Comparison of ENCODE assay signal across 35 mouse cellular contexts in genomic region chr6:49491526-49491925, GRCm38 (mm10).
"Had no signal": no experiment of that assay in that cellular context is flagged by ENCODE, and none has a peak within 500 bp of the region (broad histone marks: within the 10 kb centered on the region; RNA-seq: fewer than 3 reads in every experiment).

No protein-coding gene starts in this region.

- H3K9me3 ChIP-seq: heart, embryonic 10.5 days; heart, embryonic 15.5 days; hindbrain, embryonic 12.5 days; hindbrain, embryonic 15.5 days; intestine, embryonic 15.5 days; kidney, embryonic 15.5 days had no signal

- H3K4me2 ChIP-seq: heart, embryonic 12.5 days; heart, embryonic 13.5 days; heart, embryonic 15.5 days; hindbrain, embryonic 12.5 days; hindbrain, embryonic 13.5 days; hindbrain, embryonic 14.5 days; hindbrain, embryonic 15.5 days; intestine, embryonic 15.5 days; kidney, embryonic 15.5 days had no signal

- ATAC-seq: hindbrain, embryonic 16.5 days; hindbrain, postnatal 0 days; inflammation-experienced regulatory T-cells, adult 6 months; intestine, embryonic 15.5 days; intestine, embryonic 16.5 days; intestine, postnatal 0 days had no signal

- H3K4me1 ChIP-seq: heart, embryonic 10.5 days; heart, embryonic 12.5 days; heart, embryonic 13.5 days; heart, embryonic 15.5 days; hindbrain, embryonic 10.5 days; hindbrain, embryonic 12.5 days; hindbrain, embryonic 13.5 days; hindbrain, embryonic 15.5 days; intestine, embryonic 15.5 days; kidney, embryonic 15.5 days had no signal

- H3K27ac ChIP-seq: heart, adult 2 months; heart, embryonic 10.5 days; heart, embryonic 13.5 days; heart, embryonic 15.5 days; hindbrain, embryonic 10.5 days; hindbrain, embryonic 12.5 days; hindbrain, embryonic 13.5 days; hindbrain, embryonic 14.5 days; hindbrain, embryonic 15.5 days; hindbrain, postnatal 0 days; intestine, embryonic 15.5 days; kidney, embryonic 15.5 days; kidney, postnatal 0 days; layer of hippocampus, adult 2 months had no signal

- H3K27me3 ChIP-seq: heart, embryonic 12.5 days; heart, embryonic 15.5 days; hindbrain, embryonic 12.5 days; hindbrain, embryonic 13.5 days; hindbrain, embryonic 15.5 days; intestine, embryonic 15.5 days; kidney, embryonic 15.5 days had no signal

- H3K36me3 ChIP-seq: heart, embryonic 10.5 days; heart, embryonic 12.5 days; heart, embryonic 13.5 days; heart, embryonic 15.5 days; hindbrain, embryonic 10.5 days; hindbrain, embryonic 12.5 days; hindbrain, embryonic 13.5 days; hindbrain, embryonic 15.5 days; intestine, embryonic 15.5 days; kidney, embryonic 15.5 days had no signal

- H3K9ac ChIP-seq: heart, embryonic 12.5 days; heart, embryonic 13.5 days; heart, embryonic 15.5 days; hindbrain, embryonic 12.5 days; hindbrain, embryonic 13.5 days; hindbrain, embryonic 14.5 days; hindbrain, embryonic 15.5 days; intestine, embryonic 15.5 days; kidney, embryonic 15.5 days had no signal

- H3K4me3 ChIP-seq: heart, adult 2 months; heart, embryonic 10.5 days; heart, embryonic 12.5 days; heart, embryonic 13.5 days; heart, embryonic 15.5 days; hindbrain, embryonic 10.5 days; hindbrain, embryonic 12.5 days; hindbrain, embryonic 13.5 days; hindbrain, embryonic 15.5 days; intestine, embryonic 15.5 days; kidney, embryonic 15.5 days; layer of hippocampus, adult 2 months had no signal

- DNase-seq: heart, adult 2 months; heart, postnatal 10 days; heart, postnatal 14 days; heart, postnatal 36 days; heart, postnatal 4 days; kidney, adult 11 months; kidney, adult 18-20 months; kidney, adult 2 months; kidney, adult 8-10 months; kidney, adult 9 months; kidney, postnatal 10 days; kidney, postnatal 14 days; kidney, postnatal 25 days; kidney, postnatal 36 days; kidney, postnatal 4 days; layer of hippocampus, adult 9-11 months; layer of hippocampus, postnatal 36 days had no signal
